Mouse (Mus musculus): ENCODE results near the gene Tmsb10.

DNA sequence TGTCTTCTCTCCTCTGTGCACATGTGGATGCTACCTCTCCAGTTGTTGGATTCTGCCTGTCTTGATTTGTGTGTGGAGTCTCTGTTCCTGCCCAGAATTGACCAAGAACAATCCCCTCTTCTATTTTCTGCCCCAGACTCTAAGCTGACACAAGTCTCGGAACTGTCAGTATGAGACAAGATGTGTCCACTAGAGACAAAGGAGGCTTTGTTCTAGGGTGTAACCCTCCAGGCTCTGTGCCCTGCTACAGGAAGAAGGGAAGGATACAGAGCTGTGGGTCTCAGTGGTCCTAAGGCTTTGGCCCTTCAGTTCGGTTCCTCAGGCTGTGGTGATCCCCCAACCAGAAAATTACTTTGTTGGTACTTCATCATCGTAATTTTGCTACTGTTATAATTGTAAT lies 11.2 kb upstream of the Tmsb10 start:
- TF ChIP-seq CTCF (IDR thresholded peaks at IDR 0.05; ENCODE audit: borderline replicate concordance, extremely low read depth, insufficient read depth, insufficient read length) (no peak), POLR2A (IDR thresholded peaks at IDR 0.05; ENCODE audit: borderline replicate concordance, extremely low read depth, insufficient read depth, insufficient read length, poor library complexity, severe bottlenecking) (no peak)
